In the genomic region with DNA sequence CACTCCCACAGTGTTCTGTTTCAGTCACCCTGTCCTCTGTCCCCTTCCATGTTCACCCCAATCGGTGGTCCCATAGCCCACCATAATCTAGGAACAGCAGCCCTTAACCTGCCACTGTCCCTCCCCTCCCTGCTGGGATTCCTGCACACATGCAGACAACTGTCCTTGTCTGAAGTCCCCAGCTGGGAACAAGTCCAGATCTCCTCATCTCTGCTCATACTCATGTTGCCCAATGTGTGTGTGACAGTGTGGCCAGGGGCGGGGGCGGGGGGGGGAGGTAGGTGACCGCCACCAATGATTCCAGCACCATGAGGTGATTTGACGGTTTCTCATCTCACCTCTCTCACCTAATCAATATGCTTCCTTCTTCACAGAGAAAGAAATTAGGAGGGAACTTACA, we compare ENCODE assay signal across 24 mouse cellular contexts.
"Had no signal": no experiment of that assay in that cellular context is flagged by ENCODE, and none has a peak within 500 bp of the region (broad histone marks: within the 10 kb centered on the region; RNA-seq: fewer than 3 reads in every experiment).

No protein-coding gene starts in this region.

- ATAC-seq: hindbrain, postnatal 0 days; inflammation-experienced regulatory T-cells, adult 6 months; midbrain, embryonic 13.5 days; midbrain, embryonic 16.5 days had no signal

- H3K4me2 ChIP-seq: limb, embryonic 12.5 days; limb, embryonic 15.5 days; midbrain, embryonic 13.5 days; neural tube, embryonic 13.5 days had no signal

- H3K27ac ChIP-seq: hindbrain, postnatal 0 days; limb, embryonic 12.5 days; liver, embryonic 14.5 days; midbrain, embryonic 13.5 days; neural tube, embryonic 13.5 days had no signal

- H3K27me3 ChIP-seq: limb, embryonic 15.5 days; lung, embryonic 15.5 days; midbrain, embryonic 13.5 days; neural tube, embryonic 13.5 days had no signal

- H3K9ac ChIP-seq: limb, embryonic 12.5 days; liver, embryonic 14.5 days; midbrain, embryonic 13.5 days; neural tube, embryonic 13.5 days had no signal

- H3K36me3 ChIP-seq: limb, embryonic 12.5 days; limb, embryonic 15.5 days; lung, embryonic 15.5 days; midbrain, embryonic 10.5 days; midbrain, embryonic 13.5 days; neural tube, embryonic 13.5 days had no signal

- H3K4me3 ChIP-seq: limb, embryonic 12.5 days; limb, embryonic 15.5 days; lung, embryonic 15.5 days; megakaryocyte, embryonic 14.5 days; midbrain, embryonic 10.5 days; midbrain, embryonic 13.5 days; myocyte; neural tube, embryonic 13.5 days had no signal

- H3K4me1 ChIP-seq: midbrain, embryonic 13.5 days; neural tube, embryonic 13.5 days had no signal

- H3K9me3 ChIP-seq: limb, embryonic 15.5 days; lung, embryonic 15.5 days; midbrain, embryonic 13.5 days; neural tube, embryonic 13.5 days had no signal

- DNase-seq: kidney, adult 18-20 months; kidney, adult 9 months; kidney, postnatal 14 days; kidney, postnatal 4 days; left cerebral cortex, postnatal 4 days; lung, postnatal 10 days; lung, postnatal 36 days; retina, postnatal 1 day; right cerebral cortex, postnatal 25 days; spleen, adult 18-20 months; thymus, adult 2 months; thymus, postnatal 14 days had no signal
